Mouse (Mus musculus): Measurements from ENCODE around the gene Dnajc22. TPM values are rescaled to one million over a fixed set of nuclear protein-coding genes. Genes with fewer than 3 reads are reported as not detected.

Gene Dnajc22
- total RNA-seq, 2 experiments from 2014 or later = 0.30 TPM; not detected in 1

GRCm38 (mm10) chr15:99087253-99088075 is 5.5 kb upstream of the Dnajc22 start, which contains the start of gene C1ql4:
TSS of gene C1ql4 (minus strand) at chr15:99087817.
- no peak for DNase-seq

GRCm38 (mm10) chr15:99088292-99088691 is 4.7 kb upstream of the Dnajc22 start:
- peak in 1 of 2 experiments; percentile 42 for DNase-seq

GRCm38 (mm10) chr15:99089069-99089468 is 3.9 kb upstream of the Dnajc22 start:
- DNase-seq = no peak

GRCm38 (mm10) chr15:99093291-99094258 is 605 bp downstream of the Dnajc22 start:
- peak in 1 of 2 experiments; percentile 20 for DNase-seq

- no peak for DNase-seq
Measured at GRCm38 (mm10) chr15:99094631-99095270, 1.8 kb downstream of the Dnajc22 start.

- DNase-seq = no peak
Measured at GRCm38 (mm10) chr15:99095356-99095755, 2.4 kb downstream of the Dnajc22 start.

GRCm38 (mm10) chr15:99096061-99096793 is 3.3 kb downstream of the Dnajc22 start:
- no peak for DNase-seq

- no peak for DNase-seq
Measured at GRCm38 (mm10) chr15:99096831-99097500, 4.0 kb downstream of the Dnajc22 start.

GRCm38 (mm10) chr15:99097840-99098492 is 5.0 kb downstream of the Dnajc22 start:
- DNase-seq = no peak

GRCm38 (mm10) chr15:99098493-99098861 is 5.5 kb downstream of the Dnajc22 start:
- no peak for DNase-seq

- peak in 1 of 2 experiments; percentile 22 for DNase-seq
Measured at GRCm38 (mm10) chr15:99099139-99099556, 6.2 kb downstream of the Dnajc22 start.

- no peak for DNase-seq
Measured at GRCm38 (mm10) chr15:99099984-99100383, 7.0 kb downstream of the Dnajc22 start.

GRCm38 (mm10) chr15:99105238-99105637 is 12.3 kb downstream of the Dnajc22 start:
- no peak for DNase-seq

GRCm38 (mm10) chr15:99107866-99108265 is 14.9 kb downstream of the Dnajc22 start:
- no peak for DNase-seq

GRCm38 (mm10) chr15:99111139-99111538 is 18.2 kb downstream of the Dnajc22 start:
- no peak for DNase-seq

- DNase-seq = no peak
Measured at GRCm38 (mm10) chr15:99111809-99112208, 18.8 kb downstream of the Dnajc22 start.

- no peak for DNase-seq
Measured at GRCm38 (mm10) chr15:99112843-99113395, 19.9 kb downstream of the Dnajc22 start.

GRCm38 (mm10) chr15:99113396-99113975 is 20.5 kb downstream of the Dnajc22 start:
- no peak for DNase-seq

- no peak for DNase-seq
Measured at GRCm38 (mm10) chr15:99114312-99115064, 21.5 kb downstream of the Dnajc22 start.

Measured in layer of hippocampus, postnatal 36 days (tissue).